Mouse (Mus musculus) olfactory bulb, adult 2 months (tissue): ENCODE measurements around the gene Nup93.

Source experiments
- CTCF ChIP-seq: fragments of 200-500 bp; IDR thresholded peaks from 2 replicates; pipeline ENCODE4 v1.5.1; 2012; ENCODE audit warnings: low read depth, mild to moderate bottlenecking, low read length, moderate library complexity; ENCODE audit not compliant: insufficient read depth
- POLR2A ChIP-seq: fragments of 200-500 bp; IDR thresholded peaks from 2 replicates; pipeline ENCODE4 v1.6.1; 2012; ENCODE audit warnings: mild to moderate bottlenecking, low read depth, low read length, moderate library complexity; ENCODE audit not compliant: insufficient read depth

- TF ChIP-seq CTCF (no peak), POLR2A (no peak)
Observed at GRCm38 (mm10) chr8:94343290-94343689, 128.9 kb downstream of the Nup93 start.
